Comparison of ENCODE assay signal across 8 mouse cellular contexts in the genomic region with DNA sequence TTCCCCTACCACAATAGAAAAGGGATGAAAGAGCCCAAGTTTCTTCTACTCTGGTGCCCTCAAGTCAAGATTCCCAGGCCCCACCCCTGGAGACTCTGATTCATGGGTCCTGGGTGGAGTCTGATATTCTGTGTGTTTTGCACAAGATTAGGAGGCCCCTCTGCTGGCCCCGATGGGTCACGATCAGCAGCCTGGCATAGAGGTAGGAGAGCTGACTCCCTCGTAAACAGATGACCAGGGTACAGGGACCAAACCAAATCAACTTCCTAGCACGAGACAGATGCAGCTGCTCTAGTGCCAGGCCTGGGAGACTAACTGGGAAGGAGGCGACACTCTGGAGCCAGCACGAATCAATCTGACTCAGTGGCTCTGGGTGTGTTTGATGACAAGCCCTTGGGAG. TPM values are rescaled to one million over a fixed set of nuclear protein-coding genes. Genes with fewer than 3 reads are reported as not detected.
DNase-seq lines count a peak whose midpoint lies in the region; ATAC-seq and TF ChIP-seq lines count a peak whose summit lies in the region.

No protein-coding gene starts in this region.

- no peak for DNase-seq in heart, postnatal 14 days
- DNase-seq in lung, postnatal 4 days, result no peak
- no peak for DNase-seq in urinary bladder, adult 2 months (ENCODE audit: low spot score)
- no peak for DNase-seq in gastrocnemius, postnatal 25 days

- no peak overlapping the region for H3K4me3 ChIP-seq in heart, embryonic 12.5 days
- no peak overlapping the region for H3K4me3 ChIP-seq in lung, embryonic 15.5 days
- no peak overlapping the region for H3K4me3 ChIP-seq in embryonic fibroblast, embryonic 13.5 days (ENCODE audit: insufficient read depth, low read length)
- H3K4me3 ChIP-seq in small intestine, adult 2 months (ENCODE audit: low read depth, low read length), result no peak overlapping the region

- TF ChIP-seq POLR2A in embryonic fibroblast, embryonic 13.5 days (IDR thresholded peaks at IDR 0.05; ENCODE audit: low read depth, low read length), result no peak
- no peak for TF ChIP-seq POLR2A in small intestine, adult 2 months (IDR thresholded peaks at IDR 0.05; ENCODE audit: low read depth, low read length)

- 46% methylated on average over 6 of the region's 6 CpGs for WGBS in heart, embryonic 12.5 days
- 47% methylated on average over 6 of the region's 6 CpGs for WGBS in lung, embryonic 15.5 days
- WGBS in small intestine, adult 2 months, result 54% methylated on average over 6 of the region's 6 CpGs

- H3K9ac ChIP-seq in heart, embryonic 12.5 days, result peak overlapping the region; percentile 57
- no peak overlapping the region for H3K9ac ChIP-seq in lung, embryonic 15.5 days

- H3K36me3 ChIP-seq in heart, embryonic 12.5 days, result peaks cover 14% of the 10 kb centered on the region
- H3K36me3 ChIP-seq in lung, embryonic 15.5 days, result no peaks in the 10 kb centered on the region
- 0 out of 2 replicates have a peak, but pooled peaks cover 2% of the 10 kb centered on the region for H3K36me3 ChIP-seq in small intestine, adult 2 months (ENCODE audit: control insufficient read depth, insufficient read depth, low read length)

- no peak; the same call in 1 of the 2 replicates for ATAC-seq in heart, embryonic 12.5 days (ENCODE audit: insufficient number of reproducible peaks, low FRiP score)
- no peak for ATAC-seq in lung, embryonic 15.5 days (ENCODE audit: borderline replicate concordance, extremely low read depth, low FRiP score, low TSS enrichment)

- peaks cover 98% of the 10 kb centered on the region for H3K4me1 ChIP-seq in heart, embryonic 12.5 days (replicated peaks)
- H3K4me1 ChIP-seq in lung, embryonic 15.5 days, result peaks cover 98% of the 10 kb centered on the region
- peaks cover 24% of the 10 kb centered on the region for H3K4me1 ChIP-seq in embryonic fibroblast, embryonic 13.5 days (ENCODE audit: control insufficient read depth, insufficient read depth, low read length)
- H3K4me1 ChIP-seq in small intestine, adult 2 months (ENCODE audit: control insufficient read depth, insufficient read depth, insufficient read length, low read length), result peaks cover 21% of the 10 kb centered on the region; the same call in 1 of the 2 replicates

- intact Hi-C loops in heart, postnatal 14 days (cut with DNase I), result loop anchor here (5.0 kb wide), 1 partner anchor 51 kb away; a partner anchor contains a TSS

- H3K9me3 ChIP-seq in heart, embryonic 12.5 days (replicated peaks), result no peaks in the 10 kb centered on the region
- H3K9me3 ChIP-seq in lung, embryonic 15.5 days, result no peaks in the 10 kb centered on the region

- no peaks in the 10 kb centered on the region for H3K27me3 ChIP-seq in heart, embryonic 12.5 days (replicated peaks)
- H3K27me3 ChIP-seq in lung, embryonic 15.5 days, result no peaks in the 10 kb centered on the region
- H3K27me3 ChIP-seq in small intestine, adult 2 months (ENCODE audit: control insufficient read depth, insufficient read depth, low read length), result no peaks in the 10 kb centered on the region

- peak overlapping the region; percentile 90 for H3K27ac ChIP-seq in heart, embryonic 12.5 days (ENCODE audit: poor library complexity, severe bottlenecking)
- H3K27ac ChIP-seq in lung, embryonic 15.5 days, result peak overlapping the region; percentile 93
- H3K27ac ChIP-seq in embryonic fibroblast, embryonic 13.5 days (ENCODE audit: insufficient read depth, low read length), result peak overlapping the region; percentile 34; the same call in 1 of the 2 replicates
- peak overlapping the region; percentile 63 for H3K27ac ChIP-seq in small intestine, adult 2 months (ENCODE audit: insufficient read depth, low read depth, low read length)

- peak overlapping the region; percentile 18; the same call in 1 of the 2 replicates for H3K4me2 ChIP-seq in heart, embryonic 12.5 days
- no peak overlapping the region for H3K4me2 ChIP-seq in lung, embryonic 15.5 days

- TF ChIP-seq CTCF in embryonic fibroblast, embryonic 13.5 days (IDR thresholded peaks at IDR 0.05; ENCODE audit: borderline replicate concordance, insufficient read depth, low read length), result no peak
- TF ChIP-seq CTCF in small intestine, adult 2 months (IDR thresholded peaks at IDR 0.05; ENCODE audit: extremely low read depth, insufficient read length, insufficient replicate concordance, low read depth, low read length), result no peak

RNA-seq across cellular contexts. Expression of a gene that starts 51.0 kb away (rescaled TPM):
- polyA plus RNA-seq in heart, embryonic 12.5 days (2016; fragmentation: Nextera tagmentation; extraction: Ambion mirVana), result 56.2 and 62.8 TPM in 2 replicates
- 10 to 100 TPM; 13.6 to 15.5 TPM for total RNA-seq in heart, postnatal 14 days (2021)
- 13.2 and 14.1 TPM in 2 replicates for polyA plus RNA-seq in lung, embryonic 15.5 days (2015; fragmentation: Nextera tagmentation; extraction: Ambion mirVana)
- 7.5 and 8.3 TPM in 2 replicates for polyA plus RNA-seq in embryonic fibroblast, embryonic 13.5 days (2011; ENCODE audit: insufficient read length, low read depth, missing spikeins)
- 45.7 and 90.4 TPM in 2 replicates for polyA plus RNA-seq in small intestine, adult 2 months (2012; rRNA removed)
- 20.6 and 21.8 TPM in 2 replicates for polyA plus RNA-seq in urinary bladder, adult 2 months (2012; rRNA removed)
- total RNA-seq in gastrocnemius, postnatal 25 days (2021), result 1 to 10 TPM; 2.8 to 5.2 TPM

Comparison
In these comparisons a context has a peak if more than half of its experiments do, and no peak if none do; other contexts are left out.
1. H3K27ac ChIP-seq: peak in every context shown above with its lines; median percentile 93 in lung, embryonic 15.5 days; 90 in heart, embryonic 12.5 days; 63 in small intestine, adult 2 months; 34 in embryonic fibroblast, embryonic 13.5 days.